In genomic region chr13:67723848-67724479, GRCm38 (mm10) we compare ENCODE assay signal across 8 mouse cellular contexts. TPM values are rescaled to one million over a fixed set of nuclear protein-coding genes. Genes with fewer than 3 reads are reported as not detected.
DNase-seq lines count a peak whose midpoint lies in the region; ATAC-seq and TF ChIP-seq lines count a peak whose summit lies in the region.

No protein-coding gene starts in this region.

- H3K4me2 ChIP-seq in embryonic facial prominence, embryonic 15.5 days (replicated peaks): peak overlapping the region; percentile 87
- H3K4me2 ChIP-seq in limb, embryonic 14.5 days (replicated peaks; ENCODE audit: low read depth, low read length, severe bottlenecking): peak overlapping the region; percentile 46
- peak overlapping the region; percentile 64 for H3K4me2 ChIP-seq in midbrain, postnatal 0 days (ENCODE audit: low read depth, low read length, poor library complexity, severe bottlenecking)

- TF ChIP-seq POLR2A in bone marrow, adult 2 months (IDR thresholded peaks at IDR 0.05; ENCODE audit: borderline replicate concordance, control insufficient read depth, low read depth, low read length): no peak
- TF ChIP-seq POLR2A in limb, embryonic 14.5 days (IDR thresholded peaks at IDR 0.05; ENCODE audit: borderline replicate concordance, extremely low read depth, insufficient read depth, insufficient read length): peak; percentile 46; the same call in 1 of the 2 replicates

- no peaks in the 10 kb centered on the region for H3K27me3 ChIP-seq in embryonic facial prominence, embryonic 15.5 days
- no peaks in the 10 kb centered on the region for H3K27me3 ChIP-seq in limb, embryonic 14.5 days (ENCODE audit: control insufficient read depth, insufficient read depth, low read length)
- H3K27me3 ChIP-seq in midbrain, postnatal 0 days (ENCODE audit: insufficient read depth, low read length): no peaks in the 10 kb centered on the region

- H3K27ac ChIP-seq in bone marrow, adult 2 months (ENCODE audit: control insufficient read depth, insufficient read depth, low read depth, low read length, poor library complexity): no peak overlapping the region
- H3K27ac ChIP-seq in embryonic facial prominence, embryonic 15.5 days (replicated peaks): peak overlapping the region; percentile 74
- peak overlapping the region; percentile 59; the same call in 1 of the 2 replicates for H3K27ac ChIP-seq in limb, embryonic 14.5 days (replicated peaks; ENCODE audit: low read depth, low read length)
- peak overlapping the region; percentile 58 for H3K27ac ChIP-seq in midbrain, postnatal 0 days (ENCODE audit: low read depth, low read length)

- no peak for TF ChIP-seq CTCF in bone marrow, adult 2 months (IDR thresholded peaks at IDR 0.05; ENCODE audit: control insufficient read depth, insufficient read depth, low read length)
- no peak for TF ChIP-seq CTCF in midbrain, postnatal 0 days (IDR thresholded peaks at IDR 0.05)

- peak overlapping the region; percentile 80 for H3K4me3 ChIP-seq in bone marrow, adult 2 months (replicated peaks; ENCODE audit: control insufficient read depth, low read depth, low read length)
- H3K4me3 ChIP-seq in embryonic facial prominence, embryonic 15.5 days (replicated peaks): peak overlapping the region; percentile 84
- H3K4me3 ChIP-seq in limb, embryonic 14.5 days (replicated peaks; ENCODE audit: low read length): peak overlapping the region; percentile 62
- H3K4me3 ChIP-seq in midbrain, postnatal 0 days (ENCODE audit: low read depth, low read length): peak overlapping the region; percentile 51

- H3K4me1 ChIP-seq in bone marrow, adult 2 months (ENCODE audit: control insufficient read depth, insufficient read depth, low read length): no peaks in the 10 kb centered on the region; the same call in 1 of the 2 replicates
- H3K4me1 ChIP-seq in embryonic facial prominence, embryonic 15.5 days: peaks cover 8% of the 10 kb centered on the region; the same call in 1 of the 2 replicates
- H3K4me1 ChIP-seq in limb, embryonic 14.5 days (ENCODE audit: control insufficient read depth, insufficient read depth, low read length): peaks cover 6% of the 10 kb centered on the region; the same call in 1 of the 2 replicates
- H3K4me1 ChIP-seq in midbrain, postnatal 0 days (ENCODE audit: insufficient read depth, low read length): no peaks in the 10 kb centered on the region

- 1% methylated on average over 17 of the region's 17 CpGs for WGBS in bone marrow, adult 2 months
- WGBS in embryonic facial prominence, embryonic 15.5 days: under 1% methylated on average over 17 of the region's 17 CpGs
- 0% methylated on average over 17 of the region's 17 CpGs for WGBS in limb, embryonic 14.5 days
- WGBS in midbrain, postnatal 0 days: under 1% methylated on average over 17 of the region's 17 CpGs

- 0 out of 2 replicates have a peak, but pooled peaks cover 3% of the 10 kb centered on the region for H3K36me3 ChIP-seq in embryonic facial prominence, embryonic 15.5 days
- no peaks in the 10 kb centered on the region for H3K36me3 ChIP-seq in limb, embryonic 14.5 days (ENCODE audit: control insufficient read depth, insufficient read depth, low read length)
- H3K36me3 ChIP-seq in midbrain, postnatal 0 days (ENCODE audit: insufficient read depth, low read length): no peaks in the 10 kb centered on the region

- ATAC-seq in embryonic facial prominence, embryonic 15.5 days (ENCODE audit: insufficient number of reproducible peaks, low FRiP score, low TSS enrichment, low read depth): peak; percentile 92
- peak; percentile 94 for ATAC-seq in limb, embryonic 14.5 days (ENCODE audit: low FRiP score, low read depth)
- peak; percentile 95 for ATAC-seq in midbrain, postnatal 0 days (ENCODE audit: low FRiP score)

- H3K9me3 ChIP-seq in embryonic facial prominence, embryonic 15.5 days (replicated peaks): no peaks in the 10 kb centered on the region
- H3K9me3 ChIP-seq in limb, embryonic 14.5 days (ENCODE audit: control insufficient read depth, low read length): no peaks in the 10 kb centered on the region
- H3K9me3 ChIP-seq in midbrain, postnatal 0 days (ENCODE audit: low read length): no peaks in the 10 kb centered on the region

- H3K9ac ChIP-seq in embryonic facial prominence, embryonic 15.5 days: peak overlapping the region; percentile 72
- peak overlapping the region; percentile 73 for H3K9ac ChIP-seq in limb, embryonic 14.5 days (ENCODE audit: low read depth, low read length, severe bottlenecking)
- peak overlapping the region; percentile 74 for H3K9ac ChIP-seq in midbrain, postnatal 0 days (replicated peaks; ENCODE audit: low read length, poor library complexity, severe bottlenecking)

- peak; percentile 94 for DNase-seq in 3T3-L1 (ENCODE audit: low read depth, low spot score)
- peak; percentile 93 for DNase-seq in heart, adult 8-10 months (ENCODE audit: low spot score)
- DNase-seq in kidney, adult 9 months: peak; percentile 95
- peak; percentile 90 for DNase-seq in limb, embryonic 14.5 days (ENCODE audit: low spot score)
- peak; percentile 95 for DNase-seq in midbrain, postnatal 0 days (ENCODE audit: low spot score)
- peak; percentile 60 to 79 for DNase-seq in spleen, postnatal 14 days (ENCODE audit: low spot score in 2 of 2)

RNA-seq across cellular contexts. Expression of gene Zfp65, which starts 5.0 kb away (rescaled TPM):
- polyA plus RNA-seq in bone marrow, adult 2 months (2011; ENCODE audit: insufficient read depth, insufficient read length, low replicate concordance, missing spikeins): 2.2 and 4.5 TPM in 2 replicates
- polyA plus RNA-seq in embryonic facial prominence, embryonic 15.5 days (2015; fragmentation: Nextera tagmentation; extraction: Ambion mirVana): 6.1 and 7.0 TPM in 2 replicates
- total RNA-seq in heart, adult 8-10 months (2022): 1 to 10 TPM; 5.2 to 6.5 (median 5.7) TPM
- 3.9 and 6.1 TPM in 2 replicates for polyA plus RNA-seq in limb, embryonic 14.5 days (2012; rRNA removed)
- 2.8 and 3.1 TPM in 2 replicates for polyA plus RNA-seq in limb, embryonic 14.5 days (2014; fragmentation: Nextera tagmentation; extraction: Ambion mirVana)
- total RNA-seq in midbrain, postnatal 0 days (2014; rRNA removed): 9.5 and 14.5 TPM in 2 replicates
- polyA plus RNA-seq in midbrain, postnatal 0 days (2015; fragmentation: Nextera tagmentation; extraction: Ambion mirVana): 4.4 TPM in 2 replicates

RNA-seq across cellular contexts. Expression of gene Zfp85, which starts 31.1 kb away (rescaled TPM):
- polyA plus RNA-seq in bone marrow, adult 2 months (2011; ENCODE audit: insufficient read depth, insufficient read length, low replicate concordance, missing spikeins): 0.92 and 1.0 TPM in 2 replicates
- polyA plus RNA-seq in embryonic facial prominence, embryonic 15.5 days (2015; fragmentation: Nextera tagmentation; extraction: Ambion mirVana): 4.4 and 4.9 TPM in 2 replicates
- total RNA-seq in heart, adult 8-10 months (2022): 1 to 10 TPM; 2.0 to 2.5 (median 2.3) TPM
- 2.9 and 3.8 TPM in 2 replicates for polyA plus RNA-seq in limb, embryonic 14.5 days (2012; rRNA removed)
- 3.8 and 6.3 TPM in 2 replicates for polyA plus RNA-seq in limb, embryonic 14.5 days (2014; fragmentation: Nextera tagmentation; extraction: Ambion mirVana)
- total RNA-seq in midbrain, postnatal 0 days (2014; rRNA removed): 5.4 and 6.1 TPM in 2 replicates
- polyA plus RNA-seq in midbrain, postnatal 0 days (2015; fragmentation: Nextera tagmentation; extraction: Ambion mirVana): 3.6 and 4.0 TPM in 2 replicates

RNA-seq across cellular contexts. Expression of gene Zfp738, which starts 37.1 kb away (rescaled TPM):
- 1.9 and 11.3 TPM in 2 replicates for polyA plus RNA-seq in bone marrow, adult 2 months (2011; ENCODE audit: insufficient read depth, insufficient read length, low replicate concordance, missing spikeins)
- 12.5 and 12.8 TPM in 2 replicates for polyA plus RNA-seq in embryonic facial prominence, embryonic 15.5 days (2015; fragmentation: Nextera tagmentation; extraction: Ambion mirVana)
- total RNA-seq in heart, adult 8-10 months (2022): 1 to 10 TPM; 3.6 to 6.2 (median 4.6) TPM
- 9.8 and 10.3 TPM in 2 replicates for polyA plus RNA-seq in limb, embryonic 14.5 days (2012; rRNA removed)
- 11.5 and 11.8 TPM in 2 replicates for polyA plus RNA-seq in limb, embryonic 14.5 days (2014; fragmentation: Nextera tagmentation; extraction: Ambion mirVana)
- total RNA-seq in midbrain, postnatal 0 days (2014; rRNA removed): 12.6 and 22.2 TPM in 2 replicates
- polyA plus RNA-seq in midbrain, postnatal 0 days (2015; fragmentation: Nextera tagmentation; extraction: Ambion mirVana): 7.9 and 10.5 TPM in 2 replicates

RNA-seq across cellular contexts. Expression of gene Zfp493, which starts 55.5 kb away (rescaled TPM):
- polyA plus RNA-seq in bone marrow, adult 2 months (2011; ENCODE audit: insufficient read depth, insufficient read length, low replicate concordance, missing spikeins): 1.8 and 2.5 TPM in 2 replicates
- 1.8 and 3.0 TPM in 2 replicates for polyA plus RNA-seq in embryonic facial prominence, embryonic 15.5 days (2015; fragmentation: Nextera tagmentation; extraction: Ambion mirVana)
- total RNA-seq in heart, adult 8-10 months (2022): 1 to 10 TPM in 3 of 4 experiments, under 1 TPM in 1; 1.00 to 2.0 (median 1.5) TPM
- polyA plus RNA-seq in limb, embryonic 14.5 days (2012; rRNA removed): 2.5 and 2.6 TPM in 2 replicates
- polyA plus RNA-seq in limb, embryonic 14.5 days (2014; fragmentation: Nextera tagmentation; extraction: Ambion mirVana): 2.2 and 2.5 TPM in 2 replicates
- 1.5 and 2.3 TPM in 2 replicates for total RNA-seq in midbrain, postnatal 0 days (2014; rRNA removed)
- 1.3 and 2.0 TPM in 2 replicates for polyA plus RNA-seq in midbrain, postnatal 0 days (2015; fragmentation: Nextera tagmentation; extraction: Ambion mirVana)
